Mouse (Mus musculus) adipocyte (in vitro differentiated cells): Measurements from ENCODE around the gene Sprr2f.

Experiments used
- DNase-seq: peaks from one replicate; pipeline ENCODE4 v3.0.0-alpha.2; 2016; ENCODE audit warnings: low spot score

Gene Sprr2f

DNA sequence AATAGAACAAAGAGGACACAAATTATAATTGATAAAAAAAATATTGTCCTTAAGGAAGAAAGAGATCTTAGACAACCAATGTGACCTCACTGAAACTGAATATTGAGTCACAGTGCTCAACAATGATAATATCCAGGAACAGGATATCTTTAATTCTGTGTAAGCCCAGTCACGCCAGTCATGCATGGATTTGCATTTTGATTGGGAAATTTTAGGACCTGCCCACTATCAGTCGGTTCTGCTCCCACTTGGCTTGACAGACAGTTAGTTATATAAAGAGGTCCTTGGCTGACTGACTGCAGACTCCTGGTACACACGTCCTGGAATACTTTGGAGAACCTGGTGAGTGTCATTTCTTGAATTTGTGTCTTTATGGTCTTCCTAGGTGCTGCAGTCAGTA lies at the start of gene Sprr2f:
Gene Sprr2f, plus strand, starts transcription at position 301 of the 400 bp plus-strand sequence.
- DNase-seq = no peak

- no peak for DNase-seq
Observed at GRCm38 (mm10) chr3:92316320-92316719, 48.7 kb upstream of the Sprr2f start, which contains the start of gene Sprr2b. TSS of gene Sprr2b (plus strand) at chr3:92316620.

- DNase-seq = no peak
Observed at GRCm38 (mm10) chr3:92317384-92317783, 47.6 kb upstream of the Sprr2f start.

GRCm38 (mm10) chr3:92336278-92336677 lies 28.7 kb upstream of the Sprr2f start:
- no peak for DNase-seq

DNA sequence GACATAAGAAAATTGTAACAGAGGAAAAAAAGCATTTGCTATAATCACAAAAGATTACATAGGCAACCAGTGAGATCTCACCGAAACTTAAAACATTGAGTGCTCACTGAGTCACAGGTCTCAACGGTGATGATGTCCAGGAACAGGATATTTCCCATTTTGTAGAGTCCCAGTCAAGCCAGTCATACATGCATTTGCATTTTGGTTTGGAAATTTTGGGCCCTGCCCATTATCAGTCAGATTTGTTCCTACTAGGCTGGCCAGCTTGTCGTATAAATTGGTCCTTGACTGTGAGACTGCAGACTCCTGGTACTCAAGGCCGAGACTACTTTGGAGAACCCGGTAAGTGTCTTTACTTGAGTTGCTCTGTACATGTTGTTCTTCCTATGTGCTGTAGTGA lies 26.1 kb upstream of the Sprr2f start, which contains the start of gene Sprr2d:
Gene Sprr2d, plus strand, starts transcription at position 301 of the 400 bp plus-strand sequence.
- no peak for DNase-seq

- no peak for DNase-seq
Observed at GRCm38 (mm10) chr3:92351843-92352242, 13.1 kb upstream of the Sprr2f start, which contains the start of gene Sprr2e. TSS of gene Sprr2e (plus strand) at chr3:92352143.

DNA sequence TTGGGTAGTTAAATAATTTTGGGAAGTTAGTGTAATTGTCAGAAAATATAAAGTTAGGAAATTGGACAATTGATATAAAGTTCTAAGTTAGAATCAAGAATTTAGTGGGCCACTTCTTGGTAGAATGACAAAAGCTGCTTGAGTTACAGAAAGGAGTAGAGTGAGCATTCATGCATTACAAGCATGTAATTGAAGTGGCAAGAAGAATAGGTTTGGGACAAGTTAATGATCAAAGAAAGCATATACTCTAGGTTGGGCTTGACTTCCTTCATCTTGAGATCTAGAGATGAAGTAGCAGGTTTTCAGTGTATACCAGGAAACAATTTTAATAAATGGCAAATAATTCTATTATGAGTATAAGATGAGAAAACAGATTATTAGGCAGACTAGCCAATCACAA lies 3.4 kb upstream of the Sprr2f start:
- DNase-seq = no peak

- no peak for DNase-seq
Observed at GRCm38 (mm10) chr3:92373613-92374012, 8.6 kb downstream of the Sprr2f start.

- DNase-seq = no peak
Observed at GRCm38 (mm10) chr3:92385385-92385784, 20.4 kb downstream of the Sprr2f start, which contains the start of gene Sprr2h. TSS of gene Sprr2h (plus strand) at chr3:92385685.

DNA sequence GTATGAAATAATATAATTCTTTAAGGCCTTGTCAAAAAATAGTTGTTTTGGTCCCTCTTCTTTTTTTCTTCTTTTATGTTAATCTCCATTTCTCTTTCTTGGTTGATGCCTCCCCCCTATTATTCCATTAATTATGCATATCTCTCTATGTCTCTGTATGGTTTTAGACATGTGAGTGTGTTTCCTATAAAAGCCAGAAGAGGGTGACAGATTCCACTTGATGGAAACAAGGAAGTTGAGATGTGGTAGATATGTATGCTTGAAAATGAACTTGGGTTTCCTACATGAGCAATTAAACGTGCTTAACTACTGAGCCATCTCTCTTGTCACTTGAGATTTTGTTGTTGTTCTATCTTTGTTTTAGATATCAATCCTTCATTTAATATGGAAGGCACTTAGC lies 29.3 kb downstream of the Sprr2f start:
- peak; percentile 62 for DNase-seq

- DNase-seq = no peak
Observed at GRCm38 (mm10) chr3:92407691-92408090, 42.7 kb downstream of the Sprr2f start, which contains the start of gene Sprr2i. TSS of gene Sprr2i (plus strand) at chr3:92407991.
